Mouse (Mus musculus) G1E (cell line): Measurements from ENCODE around the gene Banf1. TPM values are rescaled to one million over a fixed set of nuclear protein-coding genes. Genes with fewer than 3 reads are reported as not detected.

ENCODE experiments used
- ATAC-seq: 2 replicates; pipeline ENCODE4 v1.8.0; 2016; ENCODE audit warnings: mild to moderate bottlenecking; ENCODE audit not compliant: insufficient number of reproducible peaks, poor library complexity, low FRiP score, severe bottlenecking; ENCODE audit errors: extremely low read depth
- DNase-seq: peaks from one replicate; pipeline ENCODE4 v3.0.0; 2012; ENCODE audit warnings: low spot score
- H3K27me3 ChIP-seq: 2 replicates; pipeline ENCODE4 v1.6.1; 2012; ENCODE audit warnings: mild to moderate bottlenecking, low read length, inconsistent platforms; ENCODE audit not compliant: insufficient read depth
- H3K36me3 ChIP-seq: replicated peaks from 2 replicates; pipeline ENCODE3; 2012; ENCODE audit warnings: mild to moderate bottlenecking, inconsistent platforms
- H3K4me1 ChIP-seq: 2 replicates; pipeline ENCODE4 v1.6.1; 2012; ENCODE audit warnings: low read depth, low read length, inconsistent platforms, mixed read lengths; ENCODE audit not compliant: insufficient read depth
- H3K4me3 ChIP-seq: 2 replicates; pipeline ENCODE4 v1.5.1; 2012; ENCODE audit warnings: low read depth, mild to moderate bottlenecking, inconsistent platforms, low read length, moderate library complexity, mixed read lengths
- H3K9me3 ChIP-seq: replicated peaks from 2 replicates; pipeline ENCODE4 v1.6.1; 2012; ENCODE audit warnings: inconsistent platforms
- CTCF ChIP-seq: IDR thresholded peaks from 2 replicates; pipeline ENCODE4 v1.5.1; 2012; ENCODE audit warnings: low read depth, low read length, inconsistent platforms, mixed read lengths
- GATA1 ChIP-seq: IDR thresholded peaks from 2 replicates; pipeline ENCODE4 v1.6.1; 2012; ENCODE audit warnings: borderline replicate concordance, low read length, inconsistent platforms, mixed read lengths
- GATA2 ChIP-seq: IDR thresholded peaks from 2 replicates; pipeline ENCODE4 v1.6.1; 2012; ENCODE audit warnings: low read depth, low read length, inconsistent platforms, borderline replicate concordance
- POLR2AphosphoS5 ChIP-seq: IDR thresholded peaks from 2 replicates; pipeline ENCODE4 v1.6.1; 2012; ENCODE audit warnings: low read depth, low read length, inconsistent platforms; ENCODE audit not compliant: insufficient replicate concordance
- TAL1 ChIP-seq: conservative IDR thresholded peaks from 2 replicates; pipeline ENCODE4 v1.6.1; 2012; ENCODE audit warnings: low read depth, low read length, inconsistent platforms, mixed read lengths
- polyA plus RNA-seq: library from polyadenylated mRNA; stranded (reverse); fragments of >175 nt; gene quantifications from 2 replicates; pipeline ENCODE4 v1.2.3, GENCODE M21; 2012
- total RNA-seq, 2 experiments: library from RNA; stranded (forward) in 1 of 2; stranded (reverse) in 1 of 2; fragments of 200-1000 nt in 1 of 2; fragments of >200 nt in 1 of 2; fragmentation: Nextera tagmentation in 1 of 2; gene quantifications; 2 replicates each; pipeline ENCODE4 v1.2.3; 2014 to 2017

Banf1 gene
- total and polyA plus RNA-seq, 3 experiments, result 42.1 to 329 (median 210) TPM

DNA sequence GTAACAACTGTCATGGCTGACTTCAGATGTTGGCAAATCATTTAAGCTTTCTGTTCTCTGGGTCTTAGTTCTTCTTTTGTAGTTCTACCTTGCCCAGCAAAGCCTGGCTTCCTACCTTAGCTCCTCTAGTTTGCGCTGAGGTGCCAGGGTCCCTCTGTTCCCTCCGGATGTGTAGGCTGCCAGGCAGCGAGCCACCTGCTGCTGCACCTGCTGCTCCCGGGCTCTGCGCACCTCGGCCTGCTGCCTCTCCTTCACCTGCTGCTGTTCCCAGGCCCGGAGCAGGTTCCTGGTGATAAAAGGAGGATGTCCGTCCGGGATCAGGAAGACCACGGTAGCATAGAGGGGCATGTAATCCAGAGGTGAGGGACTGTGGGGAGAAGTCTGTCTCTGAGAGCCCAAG lies 27.2 kb upstream of the Banf1 start:
- TF ChIP-seq POLR2AphosphoS5 (no peak), GATA1 (no peak), GATA2 (no peak)
- Histone ChIP-seq H3K36me3 (peaks cover 19% of the 10 kb centered on the region), H3K4me3 (no peak overlapping the region), H3K4me1 (peaks cover 27% of the 10 kb centered on the region), H3K27me3 (0 out of 2 replicates have a peak, but pooled peaks cover 2% of the 10 kb centered on the region), H3K9me3 (no peaks in the 10 kb centered on the region)
- no peak for DNase-seq
- ATAC-seq, result no peak

DNA sequence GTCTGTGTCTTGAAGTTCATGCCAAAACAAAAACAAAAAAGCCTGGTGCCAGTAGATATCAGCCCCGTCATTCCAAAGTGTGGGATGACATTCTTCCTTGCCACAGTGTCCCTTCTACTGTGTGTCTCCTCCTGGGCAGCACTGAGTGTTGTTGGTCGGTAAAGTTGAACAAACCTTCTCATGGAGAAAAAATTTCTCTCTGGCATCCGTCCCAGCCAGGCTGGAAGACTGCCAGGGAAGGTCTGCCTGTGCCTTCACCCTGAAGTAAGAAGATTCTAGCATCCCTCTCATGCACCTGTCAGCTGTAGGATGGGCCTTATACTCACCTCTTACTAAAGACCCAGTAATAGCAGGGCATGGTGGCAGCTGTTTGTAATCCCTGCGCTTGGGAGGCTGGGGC lies 25.9 kb upstream of the Banf1 start:
- no peaks in the 10 kb centered on the region for H3K9me3 ChIP-seq
- H3K4me1 ChIP-seq, result peaks cover 28% of the 10 kb centered on the region
- ATAC-seq (no peak), DNase-seq (no peak)
- H3K4me3 ChIP-seq, result no peak overlapping the region
- TF ChIP-seq GATA1 (no peak), TAL1 (no peak), CTCF (no peak), POLR2AphosphoS5 (no peak), GATA2 (no peak)
- 0 out of 2 replicates have a peak, but pooled peaks cover 2% of the 10 kb centered on the region for H3K27me3 ChIP-seq
- H3K36me3 ChIP-seq, result peaks cover 19% of the 10 kb centered on the region

DNA sequence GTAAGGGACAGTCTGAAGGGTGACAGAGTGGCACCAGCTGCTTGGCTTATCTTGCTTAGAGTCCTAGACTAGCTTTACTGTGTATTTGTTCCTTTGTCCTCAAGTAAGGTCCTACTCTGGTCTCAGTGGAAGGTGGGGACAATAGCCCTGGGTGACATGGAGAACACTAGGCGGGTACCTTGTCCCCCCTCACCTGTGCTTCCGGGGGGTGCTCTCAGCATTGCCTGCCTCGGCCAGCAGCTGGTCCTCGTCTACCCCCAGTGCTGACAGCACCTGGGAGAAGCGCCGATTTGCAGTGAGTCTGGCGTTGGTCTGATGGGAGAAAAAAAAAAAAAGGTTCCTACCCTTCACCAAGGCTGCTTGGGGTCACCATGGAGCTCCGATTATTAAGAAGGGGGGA lies 23.4 kb upstream of the Banf1 start:
- Histone ChIP-seq H3K36me3 (peaks cover 37% of the 10 kb centered on the region), H3K9me3 (no peaks in the 10 kb centered on the region), H3K27me3 (no peaks in the 10 kb centered on the region), H3K4me3 (peak overlapping the region; percentile 96), H3K4me1 (peaks cover 50% of the 10 kb centered on the region)
- ATAC-seq (no peak), DNase-seq (no peak)
- TF ChIP-seq GATA2, result no peak
- no peak for TF ChIP-seq GATA1
- TF ChIP-seq CTCF, result no peak
- no peak for TF ChIP-seq POLR2AphosphoS5
- no peak for TF ChIP-seq TAL1

DNA sequence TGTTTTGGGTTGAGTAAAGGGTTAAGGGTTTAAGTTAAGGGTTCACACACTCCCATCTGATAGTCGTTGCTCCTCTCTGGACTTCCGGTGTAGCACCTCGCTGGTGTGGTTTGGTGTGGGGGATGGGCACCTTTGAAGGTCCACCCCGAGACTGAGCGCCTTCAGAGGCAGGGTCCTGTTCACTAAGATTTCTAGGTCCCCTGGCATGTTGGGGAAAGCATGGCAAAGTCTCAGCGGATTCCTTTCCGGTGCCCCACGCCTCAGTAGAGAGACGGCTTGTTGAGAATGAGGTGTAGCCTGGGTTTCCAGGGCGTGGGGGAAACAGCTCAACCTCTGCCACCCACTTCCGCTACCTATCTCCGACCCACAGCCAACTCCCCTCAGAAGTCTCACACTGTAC lies 22.7 kb upstream of the Banf1 start:
- ATAC-seq (peak; percentile 43), DNase-seq (peak; percentile 88)
- H3K4me1 ChIP-seq, result peaks cover 52% of the 10 kb centered on the region

DNA sequence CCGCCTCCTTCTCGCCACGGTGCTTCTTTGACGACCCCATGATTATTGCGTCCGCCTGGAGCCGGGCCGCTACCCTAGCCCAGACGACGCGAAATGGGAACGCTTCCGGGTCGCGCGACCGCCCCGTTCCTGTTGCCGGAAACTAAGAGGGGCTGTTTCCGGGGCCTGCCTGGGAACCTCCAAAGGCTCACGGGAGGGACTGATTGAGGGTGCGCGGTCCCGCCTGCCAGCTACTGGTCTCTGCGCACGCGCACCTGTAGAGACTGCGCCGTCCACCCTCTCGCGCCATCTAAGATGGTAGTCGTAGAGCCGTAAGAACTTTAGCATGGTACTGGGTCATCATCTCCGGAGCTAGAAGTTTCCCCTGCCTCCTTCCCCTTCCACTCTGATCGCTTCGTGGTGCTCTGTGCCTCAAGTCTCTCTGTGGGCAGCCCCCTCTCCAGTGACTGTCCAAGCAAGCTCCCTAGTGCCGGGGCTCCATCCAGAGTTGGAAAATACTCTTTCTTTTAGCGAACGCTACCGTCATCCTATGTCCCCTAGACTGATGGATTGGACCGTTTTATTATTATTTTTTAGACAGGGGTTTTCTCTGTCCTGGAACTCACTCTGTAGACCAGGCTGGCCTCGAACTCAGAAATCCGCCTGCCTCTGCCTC lies 21.7 kb upstream of the Banf1 start, which contains the start of gene Sart1:
TSS of gene Sart1 (minus strand) at position 116 of the 655 bp plus-strand sequence.
- no peak for TF ChIP-seq TAL1
- Histone ChIP-seq H3K27me3 (no peaks in the 10 kb centered on the region), H3K36me3 (peaks cover 54% of the 10 kb centered on the region), H3K4me1 (peaks cover 50% of the 10 kb centered on the region), H3K9me3 (no peaks in the 10 kb centered on the region), H3K4me3 (peak within 1 kb of the TSS; percentile 96)
- DNase-seq, result peak; percentile 97
- peak; percentile 76 for ATAC-seq

More for the DNA sequence above, 22.7 kb upstream of the Banf1 start:
- H3K4me3 ChIP-seq, result peak overlapping the region; percentile 96
- no peaks in the 10 kb centered on the region for H3K27me3 ChIP-seq
- H3K36me3 ChIP-seq, result peaks cover 45% of the 10 kb centered on the region
- no peaks in the 10 kb centered on the region for H3K9me3 ChIP-seq
- TF ChIP-seq GATA2, result no peak
- no peak for TF ChIP-seq CTCF
- TF ChIP-seq GATA1, result no peak
- TF ChIP-seq POLR2AphosphoS5, result no peak
- TF ChIP-seq TAL1, result no peak

DNA sequence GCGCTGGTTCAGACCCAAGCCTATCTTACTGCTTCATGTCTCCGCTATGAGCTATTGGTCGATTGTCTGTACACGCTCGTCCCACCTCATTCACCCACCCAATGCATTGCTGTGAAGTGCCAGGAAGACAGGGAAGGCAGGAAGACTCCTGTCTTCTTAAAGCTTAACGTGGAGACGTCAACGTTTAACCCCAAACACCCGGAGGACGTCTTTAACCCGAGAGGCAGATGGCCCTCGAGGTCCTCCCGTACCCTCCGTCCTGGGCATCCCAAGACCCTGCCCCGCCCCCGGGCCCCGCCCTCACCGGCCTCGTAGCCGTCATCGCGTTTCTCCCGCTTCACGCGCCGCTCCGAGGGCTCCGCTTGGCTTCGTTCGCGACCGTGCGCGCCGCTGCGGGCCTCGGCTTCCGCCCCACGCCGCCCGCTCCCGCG lies 21.1 kb upstream of the Banf1 start:
- H3K4me1 ChIP-seq, result peaks cover 49% of the 10 kb centered on the region
- no peak for ATAC-seq

More for the DNA sequence above, 21.1 kb upstream of the Banf1 start:
- DNase-seq, result peak; percentile 50
- peaks cover 61% of the 10 kb centered on the region for H3K36me3 ChIP-seq
- H3K4me3 ChIP-seq, result peak overlapping the region; percentile 96
- TF ChIP-seq CTCF (no peak), GATA2 (no peak), POLR2AphosphoS5 (no peak), GATA1 (no peak), TAL1 (no peak)
- no peaks in the 10 kb centered on the region for H3K9me3 ChIP-seq
- H3K27me3 ChIP-seq, result no peaks in the 10 kb centered on the region
